Mouse (Mus musculus) intestine, embryonic 16.5 days (tissue): ENCODE data around the gene Ero1l. TPM values are rescaled to one million over a fixed set of nuclear protein-coding genes. Genes with fewer than 3 reads are reported as not detected.

Experiments
- ATAC-seq: fragments of 200-750 bp; cut with Nextera tagmentation; 2 replicates; pipeline ENCODE4 v1.8.0; 2017; ENCODE audit warnings: moderate TSS enrichment, moderate library complexity
- H3K27ac ChIP-seq: fragments of 300-500 bp; sonication (generic); 2 replicates; pipeline ENCODE4 v1.5.1; 2014; ENCODE audit warnings: mild to moderate bottlenecking, low read length
- H3K27me3 ChIP-seq: fragments of 300-500 bp; sonication (generic); replicated peaks from 2 replicates; pipeline ENCODE4 v1.6.1; 2014; ENCODE audit warnings: low read length, control low read depth, mixed read lengths; ENCODE audit not compliant: control insufficient read depth, insufficient read depth
- H3K36me3 ChIP-seq: fragments of 300-500 bp; sonication (generic); 2 replicates; pipeline ENCODE4 v1.6.1; 2014; ENCODE audit warnings: low read length, control low read depth; ENCODE audit not compliant: control insufficient read depth, insufficient read depth
- H3K4me1 ChIP-seq: fragments of 300-500 bp; sonication (generic); 2 replicates; pipeline ENCODE4 v1.6.1; 2014; ENCODE audit warnings: low read length, control low read depth, mixed read lengths; ENCODE audit not compliant: control insufficient read depth, insufficient read depth
- H3K4me2 ChIP-seq: fragments of 300-500 bp; sonication (generic); 2 replicates; pipeline ENCODE4 v1.6.1; 2014; ENCODE audit warnings: low read depth, low read length, control low read depth
- H3K4me3 ChIP-seq: fragments of 300-500 bp; sonication (generic); 2 replicates; pipeline ENCODE4 v1.5.1; 2014; ENCODE audit warnings: mild to moderate bottlenecking, low read length
- H3K9ac ChIP-seq: fragments of 300-500 bp; sonication (generic); 2 replicates; pipeline ENCODE4 v1.6.1; 2014; ENCODE audit warnings: low read depth, low read length
- H3K9me3 ChIP-seq: fragments of 300-500 bp; sonication (generic); 2 replicates; pipeline ENCODE4 v1.6.1; 2016; ENCODE audit warnings: low read length, control low read depth; ENCODE audit not compliant: control insufficient read depth
- WGBS: fragments of 180-500 bp; shearing (Covaris S2); extraction: QIAGEN DNeasy Blood & Tissue Kit; methylation state at CpG from one replicate; pipeline ENCODE4 v1.1.7; 2014; 5-methylcytosine and 5-hydroxymethylcytosine counted together
- polyA plus RNA-seq: library from polyadenylated mRNA; unstranded; fragments of >200 nt; fragmentation: Nextera tagmentation; extraction: Ambion mirVana; gene quantifications from 2 replicates; pipeline ENCODE4 v1.2.1, GENCODE M21; 2015

Gene Ero1l
- polyA plus RNA-seq, 1 experiment from 2014 or later, result 74.5 TPM

- Histone ChIP-seq H3K4me1 (no peaks in the 10 kb centered on the region), H3K9me3 (no peaks in the 10 kb centered on the region), H3K4me2 (no peak overlapping the region), H3K9ac (no peak overlapping the region), H3K27me3 (no peaks in the 10 kb centered on the region), H3K36me3 (no peaks in the 10 kb centered on the region), H3K27ac (no peak overlapping the region), H3K4me3 (no peak overlapping the region)
- WGBS, result 91% methylated on average over 13 of the region's 13 CpGs
- no peak for ATAC-seq
Observed at GRCm38 (mm10) chr14:45309646-45310045, 8.9 kb downstream of the Ero1l start.

DNA sequence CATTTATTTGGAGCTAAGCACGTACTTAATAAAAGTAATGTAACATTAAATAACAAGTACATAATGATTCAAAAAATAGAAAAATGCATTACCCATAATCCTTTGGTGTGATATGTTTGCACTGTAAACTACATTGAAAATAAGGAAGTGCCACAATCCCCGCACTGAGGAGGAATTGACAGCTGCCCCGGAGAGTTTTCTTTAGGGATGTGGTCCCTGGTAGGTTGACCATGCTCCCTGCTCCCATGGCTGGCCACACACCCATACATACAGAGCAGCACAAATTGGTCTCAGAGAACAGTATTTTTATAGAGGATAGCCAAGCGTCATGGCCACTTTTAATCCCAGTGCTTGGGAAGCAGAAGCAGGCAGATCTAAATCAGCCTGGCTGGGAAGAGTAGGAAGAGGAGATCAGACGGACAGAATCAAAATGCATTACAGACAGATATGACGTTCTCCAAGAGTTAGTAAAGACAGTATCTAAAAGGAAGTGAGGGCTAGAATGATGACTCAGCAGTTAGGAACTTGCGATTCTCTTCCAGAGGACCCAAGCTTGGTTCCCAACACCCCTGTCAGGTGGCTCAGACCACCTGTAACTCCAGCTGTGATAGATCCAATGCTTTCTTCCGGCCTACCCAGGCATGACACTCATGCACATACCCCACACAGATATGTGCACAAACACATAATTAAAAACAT, 10.8 kb downstream of the Ero1l start:
- H3K4me2 ChIP-seq, result no peak overlapping the region
- no peak overlapping the region for H3K4me3 ChIP-seq
- H3K27me3 ChIP-seq, result no peaks in the 10 kb centered on the region
- H3K27ac ChIP-seq, result no peak overlapping the region
- H3K9ac ChIP-seq, result no peak overlapping the region
- ATAC-seq, result 0 out of 2 replicates have a peak, but pooled peaks have one; percentile 31
- H3K9me3 ChIP-seq, result no peaks in the 10 kb centered on the region
- H3K36me3 ChIP-seq, result no peaks in the 10 kb centered on the region
- no peaks in the 10 kb centered on the region for H3K4me1 ChIP-seq
- 88% methylated on average over 8 of the region's 8 CpGs for WGBS

- 86% methylated on average over 5 of the region's 5 CpGs for WGBS
- Histone ChIP-seq H3K27ac (no peak overlapping the region), H3K4me1 (no peaks in the 10 kb centered on the region), H3K4me2 (no peak overlapping the region), H3K27me3 (no peaks in the 10 kb centered on the region), H3K4me3 (no peak overlapping the region), H3K9ac (no peak overlapping the region), H3K36me3 (no peaks in the 10 kb centered on the region), H3K9me3 (no peaks in the 10 kb centered on the region)
- no peak for ATAC-seq
Observed at GRCm38 (mm10) chr14:45305852-45306251, 12.7 kb downstream of the Ero1l start.

DNA sequence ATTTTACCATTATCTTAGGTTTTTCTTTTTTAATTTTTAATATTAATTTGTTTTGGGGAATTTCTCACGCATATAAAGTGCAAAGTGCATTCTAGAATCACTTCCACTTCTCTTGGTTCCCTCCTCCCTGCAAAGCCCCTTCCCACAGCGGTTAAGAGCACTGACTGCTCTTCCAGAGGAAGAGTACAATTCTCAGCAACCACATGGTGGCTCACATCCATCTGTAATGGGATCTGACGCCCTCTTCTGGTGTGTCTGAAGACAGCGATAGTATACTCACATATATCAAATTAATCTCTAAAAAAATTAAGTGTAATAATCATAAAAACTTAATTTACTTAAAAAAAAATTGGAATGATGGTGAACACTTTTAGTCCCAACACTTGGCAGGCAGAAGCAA, 14.2 kb downstream of the Ero1l start:
- Histone ChIP-seq H3K4me3 (no peak overlapping the region), H3K27me3 (no peaks in the 10 kb centered on the region), H3K4me2 (no peak overlapping the region), H3K36me3 (0 out of 2 replicates have a peak, but pooled peaks cover 5% of the 10 kb centered on the region), H3K4me1 (no peaks in the 10 kb centered on the region), H3K9me3 (no peaks in the 10 kb centered on the region), H3K27ac (no peak overlapping the region), H3K9ac (no peak overlapping the region)
- no peak for ATAC-seq
- 72% methylated on average over 4 of the region's 4 CpGs for WGBS

GRCm38 (mm10) chr14:45303939-45304338, 14.6 kb downstream of the Ero1l start:
- no peaks in the 10 kb centered on the region for H3K27me3 ChIP-seq
- H3K9me3 ChIP-seq, result no peaks in the 10 kb centered on the region
- 68% methylated on average over 4 of the region's 4 CpGs for WGBS
- H3K27ac ChIP-seq, result no peak overlapping the region
- no peaks in the 10 kb centered on the region for H3K4me1 ChIP-seq
- ATAC-seq, result no peak
- no peak overlapping the region for H3K4me2 ChIP-seq
- no peak overlapping the region for H3K4me3 ChIP-seq
- H3K9ac ChIP-seq, result no peak overlapping the region
- 0 out of 2 replicates have a peak, but pooled peaks cover 5% of the 10 kb centered on the region for H3K36me3 ChIP-seq

- Histone ChIP-seq H3K27me3 (no peaks in the 10 kb centered on the region), H3K9me3 (no peaks in the 10 kb centered on the region), H3K27ac (no peak overlapping the region), H3K9ac (no peak overlapping the region), H3K4me3 (no peak overlapping the region), H3K36me3 (peaks cover 9% of the 10 kb centered on the region), H3K4me2 (no peak overlapping the region), H3K4me1 (no peaks in the 10 kb centered on the region)
- WGBS, result 79% methylated on average over 4 of the region's 4 CpGs
- ATAC-seq, result no peak
Observed at GRCm38 (mm10) chr14:45291608-45292007, 27.0 kb downstream of the Ero1l start.

- no peak; the same call in 1 of the 2 replicates for ATAC-seq
- Histone ChIP-seq H3K27me3 (no peaks in the 10 kb centered on the region), H3K27ac (no peak overlapping the region), H3K4me2 (no peak overlapping the region), H3K4me1 (no peaks in the 10 kb centered on the region), H3K36me3 (0 out of 2 replicates have a peak, but pooled peaks cover 3% of the 10 kb centered on the region), H3K9me3 (no peaks in the 10 kb centered on the region), H3K4me3 (no peak overlapping the region), H3K9ac (no peak overlapping the region)
- 88% methylated on average over 3 of the region's 3 CpGs for WGBS
Observed at GRCm38 (mm10) chr14:45282066-45282465, 36.5 kb downstream of the Ero1l start.

DNA sequence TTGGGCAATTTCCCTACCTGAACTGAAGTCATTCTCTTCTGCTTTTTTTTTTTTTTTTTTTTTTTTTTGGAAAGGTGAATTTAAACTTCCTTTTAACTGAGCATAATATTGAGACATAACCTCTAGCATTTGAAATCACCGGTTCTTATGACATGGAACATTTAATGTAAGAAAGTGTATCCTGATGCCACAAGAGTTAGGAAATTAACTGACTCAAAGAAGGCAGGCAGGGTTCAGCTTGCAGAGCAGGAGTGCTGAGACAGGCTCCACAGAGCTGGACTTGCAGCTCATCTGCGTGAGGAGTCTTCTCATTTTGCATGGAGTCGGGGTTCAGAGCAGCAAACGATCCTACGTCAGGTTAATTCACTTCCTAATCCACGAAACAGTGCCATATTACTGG, 42.8 kb downstream of the Ero1l start:
- Histone ChIP-seq H3K4me2 (no peak overlapping the region), H3K9me3 (no peaks in the 10 kb centered on the region), H3K27ac (no peak overlapping the region), H3K9ac (no peak overlapping the region), H3K36me3 (no peaks in the 10 kb centered on the region), H3K4me1 (no peaks in the 10 kb centered on the region), H3K4me3 (no peak overlapping the region), H3K27me3 (no peaks in the 10 kb centered on the region)
- 88% methylated on average over 6 of the region's 6 CpGs for WGBS
- no peak for ATAC-seq

GRCm38 (mm10) chr14:45263831-45264592, 54.6 kb downstream of the Ero1l start:
- no peak overlapping the region for H3K4me2 ChIP-seq
- no peaks in the 10 kb centered on the region for H3K9me3 ChIP-seq
- H3K4me3 ChIP-seq, result no peak overlapping the region
- no peak overlapping the region for H3K27ac ChIP-seq
- no peaks in the 10 kb centered on the region for H3K36me3 ChIP-seq
- H3K27me3 ChIP-seq, result no peaks in the 10 kb centered on the region
- no peaks in the 10 kb centered on the region for H3K4me1 ChIP-seq
- 69% methylated on average over 3 of the region's 3 CpGs for WGBS
- ATAC-seq, result peak; percentile 65; the same call in 1 of the 2 replicates
- no peak overlapping the region for H3K9ac ChIP-seq
